Mouse (Mus musculus) B cell, adult 2 months (primary cell): ENCODE results near the gene Plin4.

Experiments used
- DNase-seq, 2 experiments: peaks; one replicate each; pipeline ENCODE4 v3.0.0; 2022

Plin4 gene

DNA sequence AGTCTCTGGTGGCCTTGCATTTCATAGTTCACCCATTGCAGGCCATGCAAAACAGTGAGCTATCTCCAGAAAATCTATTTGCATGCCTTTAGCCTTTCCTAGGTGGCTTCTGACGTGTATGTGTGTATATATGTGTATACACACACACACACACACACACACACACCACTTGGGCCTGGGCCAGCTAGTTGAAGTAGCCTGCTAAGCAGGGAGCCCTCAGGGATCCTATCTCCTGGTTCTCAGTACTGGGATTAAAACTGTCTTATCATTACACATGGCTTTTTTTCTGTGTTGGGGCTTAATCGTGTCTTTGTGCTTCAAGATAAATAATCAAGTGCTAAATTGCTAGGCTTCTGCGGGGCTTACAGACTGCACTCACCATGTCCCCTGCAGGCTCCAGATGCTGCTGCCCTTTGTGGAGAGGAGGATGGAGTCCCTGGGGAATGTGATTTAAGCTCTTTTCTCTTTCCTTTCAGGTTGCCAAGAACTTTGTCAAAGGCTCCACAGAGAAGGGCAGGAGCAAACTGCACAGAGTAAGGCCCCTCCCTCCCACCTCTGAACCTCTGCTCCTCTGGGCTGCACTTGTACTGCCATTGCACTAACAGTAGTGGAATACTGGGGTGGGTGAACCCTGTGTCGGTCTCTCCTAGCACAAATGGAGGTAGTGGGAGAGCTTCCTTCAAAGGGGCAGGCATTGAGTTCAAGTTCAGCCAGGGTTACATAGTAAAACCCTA lies 53.5 kb downstream of the Plin4 start:
- no peak for DNase-seq

GRCm38 (mm10) chr17:56054938-56055337 lies 54.7 kb downstream of the Plin4 start:
- no peak for DNase-seq

DNA sequence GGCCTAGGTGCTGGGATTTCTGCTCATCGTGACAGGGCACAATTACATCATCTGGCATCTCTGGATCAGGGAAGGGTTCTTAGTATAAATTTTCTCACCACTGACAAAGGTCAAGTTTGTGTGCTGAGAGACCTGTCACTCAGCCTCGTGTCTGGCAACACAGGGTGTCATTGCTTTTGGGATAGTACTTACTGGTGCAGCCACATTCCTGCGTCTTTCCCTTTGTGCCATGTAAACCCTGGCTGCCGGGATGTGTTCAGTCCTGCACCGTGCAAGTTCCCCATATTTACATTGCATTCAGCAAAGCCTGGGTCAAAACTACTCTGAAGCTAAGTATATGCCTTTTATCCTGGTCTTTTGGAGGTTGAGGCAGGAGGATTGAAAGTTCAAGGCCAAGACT lies 58.2 kb downstream of the Plin4 start:
- no peak for DNase-seq
